Mouse (Mus musculus): ENCODE data around the gene Zdhhc5. TPM values are rescaled to one million over a fixed set of nuclear protein-coding genes. Genes with fewer than 3 reads are reported as not detected.

Zdhhc5 gene
- 10.8 and 14.6 TPM in 2 replicates for polyA plus RNA-seq (2011; ENCODE audit: insufficient read depth, insufficient read length, low replicate concordance, missing spikeins)

GRCm38 (mm10) chr2:84714811-84715561 is at the start of gene Zdhhc5:
Gene Zdhhc5, minus strand, starts transcription at chr2:84715180.
- TF ChIP-seq CTCF (IDR thresholded peaks at IDR 0.05; ENCODE audit: control insufficient read depth, insufficient read depth, low read length): no peak
- TF ChIP-seq POLR2A (IDR thresholded peaks at IDR 0.05; ENCODE audit: borderline replicate concordance, control insufficient read depth, low read depth, low read length): peak; percentile 90
- Histone ChIP-seq H3K27ac (ENCODE audit: control insufficient read depth, insufficient read depth, low read depth, low read length, poor library complexity) (peak within 1 kb of the TSS; percentile 99), H3K4me1 (ENCODE audit: control insufficient read depth, insufficient read depth, low read length) (no peaks in the 10 kb centered on the region; the same call in 1 of the 2 replicates), H3K4me3 (replicated peaks; ENCODE audit: control insufficient read depth, low read depth, low read length) (peak within 1 kb of the TSS; percentile 97)
- under 1% methylated on average over 107 of the region's 107 CpGs for WGBS

- Histone ChIP-seq H3K27ac (ENCODE audit: control insufficient read depth, insufficient read depth, low read depth, low read length, poor library complexity) (no peak overlapping the region), H3K4me3 (replicated peaks; ENCODE audit: control insufficient read depth, low read depth, low read length) (no peak overlapping the region), H3K4me1 (ENCODE audit: control insufficient read depth, insufficient read depth, low read length) (no peaks in the 10 kb centered on the region)
- WGBS: 25% methylated on average over 1 of the region's 1 CpGs
- TF ChIP-seq CTCF (IDR thresholded peaks at IDR 0.05; ENCODE audit: control insufficient read depth, insufficient read depth, low read length) (no peak), POLR2A (IDR thresholded peaks at IDR 0.05; ENCODE audit: borderline replicate concordance, control insufficient read depth, low read depth, low read length) (no peak)
Observed at GRCm38 (mm10) chr2:84762818-84763217, 47.8 kb upstream of the Zdhhc5 start.

GRCm38 (mm10) chr2:84762295-84762694 is 47.3 kb upstream of the Zdhhc5 start:
- H3K4me1 ChIP-seq (ENCODE audit: control insufficient read depth, insufficient read depth, low read length): no peaks in the 10 kb centered on the region
- TF ChIP-seq CTCF (IDR thresholded peaks at IDR 0.05; ENCODE audit: control insufficient read depth, insufficient read depth, low read length): no peak
- no peak for TF ChIP-seq POLR2A (IDR thresholded peaks at IDR 0.05; ENCODE audit: borderline replicate concordance, control insufficient read depth, low read depth, low read length)
- 49% methylated on average over 4 of the region's 4 CpGs for WGBS
- no peak overlapping the region for H3K4me3 ChIP-seq (replicated peaks; ENCODE audit: control insufficient read depth, low read depth, low read length)
- no peak overlapping the region for H3K27ac ChIP-seq (ENCODE audit: control insufficient read depth, insufficient read depth, low read depth, low read length, poor library complexity)

GRCm38 (mm10) chr2:84761840-84762239 is 46.9 kb upstream of the Zdhhc5 start:
- no peak for TF ChIP-seq POLR2A (IDR thresholded peaks at IDR 0.05; ENCODE audit: borderline replicate concordance, control insufficient read depth, low read depth, low read length)
- TF ChIP-seq CTCF (IDR thresholded peaks at IDR 0.05; ENCODE audit: control insufficient read depth, insufficient read depth, low read length): no peak
- 54% methylated on average over 1 of the region's 1 CpGs for WGBS
- no peak overlapping the region for H3K27ac ChIP-seq (ENCODE audit: control insufficient read depth, insufficient read depth, low read depth, low read length, poor library complexity)
- H3K4me1 ChIP-seq (ENCODE audit: control insufficient read depth, insufficient read depth, low read length): no peaks in the 10 kb centered on the region
- no peak overlapping the region for H3K4me3 ChIP-seq (replicated peaks; ENCODE audit: control insufficient read depth, low read depth, low read length)

GRCm38 (mm10) chr2:84761309-84761708 is 46.3 kb upstream of the Zdhhc5 start:
- H3K27ac ChIP-seq (ENCODE audit: control insufficient read depth, insufficient read depth, low read depth, low read length, poor library complexity): no peak overlapping the region
- TF ChIP-seq POLR2A (IDR thresholded peaks at IDR 0.05; ENCODE audit: borderline replicate concordance, control insufficient read depth, low read depth, low read length) (no peak), CTCF (IDR thresholded peaks at IDR 0.05; ENCODE audit: control insufficient read depth, insufficient read depth, low read length) (no peak)

GRCm38 (mm10) chr2:84760777-84761176 is 45.8 kb upstream of the Zdhhc5 start:
- H3K4me3 ChIP-seq (replicated peaks; ENCODE audit: control insufficient read depth, low read depth, low read length): no peak overlapping the region
- no peak overlapping the region for H3K27ac ChIP-seq (ENCODE audit: control insufficient read depth, insufficient read depth, low read depth, low read length, poor library complexity)
- 67% methylated on average over 8 of the region's 8 CpGs for WGBS
- no peak for TF ChIP-seq CTCF (IDR thresholded peaks at IDR 0.05; ENCODE audit: control insufficient read depth, insufficient read depth, low read length)
- H3K4me1 ChIP-seq (ENCODE audit: control insufficient read depth, insufficient read depth, low read length): no peaks in the 10 kb centered on the region

More at GRCm38 (mm10) chr2:84761309-84761708, 46.3 kb upstream of the Zdhhc5 start:
- Histone ChIP-seq H3K4me3 (replicated peaks; ENCODE audit: control insufficient read depth, low read depth, low read length) (no peak overlapping the region), H3K4me1 (ENCODE audit: control insufficient read depth, insufficient read depth, low read length) (no peaks in the 10 kb centered on the region)
- 78% methylated on average over 3 of the region's 3 CpGs for WGBS

GRCm38 (mm10) chr2:84758542-84759127 is 43.7 kb upstream of the Zdhhc5 start:
- Histone ChIP-seq H3K4me3 (replicated peaks; ENCODE audit: control insufficient read depth, low read depth, low read length) (no peak overlapping the region), H3K27ac (ENCODE audit: control insufficient read depth, insufficient read depth, low read depth, low read length, poor library complexity) (no peak overlapping the region), H3K4me1 (ENCODE audit: control insufficient read depth, insufficient read depth, low read length) (no peaks in the 10 kb centered on the region)
- WGBS: 2% methylated on average over 2 of the region's 2 CpGs
- TF ChIP-seq POLR2A (IDR thresholded peaks at IDR 0.05; ENCODE audit: borderline replicate concordance, control insufficient read depth, low read depth, low read length): no peak
- TF ChIP-seq CTCF (IDR thresholded peaks at IDR 0.05; ENCODE audit: control insufficient read depth, insufficient read depth, low read length): no peak

GRCm38 (mm10) chr2:84757026-84757682 is 42.2 kb upstream of the Zdhhc5 start:
- Histone ChIP-seq H3K27ac (ENCODE audit: control insufficient read depth, insufficient read depth, low read depth, low read length, poor library complexity) (no peak overlapping the region), H3K4me3 (replicated peaks; ENCODE audit: control insufficient read depth, low read depth, low read length) (no peak overlapping the region), H3K4me1 (ENCODE audit: control insufficient read depth, insufficient read depth, low read length) (no peaks in the 10 kb centered on the region)
- no peak for TF ChIP-seq POLR2A (IDR thresholded peaks at IDR 0.05; ENCODE audit: borderline replicate concordance, control insufficient read depth, low read depth, low read length)
- 56% methylated on average over 7 of the region's 7 CpGs for WGBS
